Mouse (Mus musculus) embryonic stem cell, embryonic (primary cell): ENCODE measurements at regions not wholly inside any gene's neighbourhood (a gene's known extent, or its start where the extent isn't known, plus 50 kb on each side); places are given as distances from the start of the nearest gene placed in this dataset.

ENCODE experiments used
- CTCF ChIA-PET, 4 experiments: fragments of 300-600 bp in 2 of 4; fragments of 350-600 bp in 2 of 4; sonication (Branson Sonifier 250); formaldehyde crosslinking; loops; one replicate each; lab custom pipeline; 2022; ENCODE audit warnings: inconsistent platforms in 2 of 4; lab: Charles Lee
- POLR2A ChIA-PET, 4 experiments: fragments of 300-600 bp in 2 of 4; fragments of 350-600 bp in 2 of 4; sonication (Branson Sonifier 250); formaldehyde crosslinking; loops; one replicate each; lab custom pipeline; 2022; ENCODE audit warnings: antibody characterized with exemption in 4 of 4, inconsistent platforms in 1 of 4; lab: Charles Lee

- ChIA-PET POLR2A (no interaction called here), CTCF (no interaction called here)
These were observed 213.3 kb upstream of the Ubash3b start for GRCm38 (mm10) chr9:41374591-41375481.

- POLR2A ChIA-PET, result no interaction called here
- CTCF ChIA-PET, result no interaction called here
These were observed 204.9 kb upstream of the Ubash3b start for GRCm38 (mm10) chr9:41366405-41366804.

DNA sequence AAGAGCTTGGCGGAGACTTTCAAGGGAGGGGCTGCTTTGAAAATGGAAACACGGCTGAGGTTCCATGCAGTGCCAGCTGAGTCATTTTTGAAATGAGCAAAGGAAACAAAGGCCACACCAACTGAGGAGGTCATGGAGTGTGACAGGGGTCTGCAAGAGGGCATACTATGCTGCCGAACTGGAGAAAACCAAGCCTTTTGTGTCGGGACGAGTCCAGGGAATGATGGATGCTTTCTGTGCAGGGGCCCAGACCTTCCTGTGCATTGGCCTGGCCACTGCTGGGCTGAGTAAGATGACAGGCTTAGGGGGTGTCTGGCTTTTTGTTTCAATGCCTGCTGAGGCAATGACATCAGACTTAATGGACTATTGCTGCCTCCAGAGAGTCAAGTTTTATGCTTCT, 203.8 kb upstream of the Ubash3b start:
- POLR2A ChIA-PET, result interaction anchor here in 1 of 4 experiments (0.6 kb wide), 1 partner anchor 1202 kb away, joined by 5 read pairs; no protein-coding TSS in a partner anchor
- CTCF ChIA-PET, result no interaction called here

DNA sequence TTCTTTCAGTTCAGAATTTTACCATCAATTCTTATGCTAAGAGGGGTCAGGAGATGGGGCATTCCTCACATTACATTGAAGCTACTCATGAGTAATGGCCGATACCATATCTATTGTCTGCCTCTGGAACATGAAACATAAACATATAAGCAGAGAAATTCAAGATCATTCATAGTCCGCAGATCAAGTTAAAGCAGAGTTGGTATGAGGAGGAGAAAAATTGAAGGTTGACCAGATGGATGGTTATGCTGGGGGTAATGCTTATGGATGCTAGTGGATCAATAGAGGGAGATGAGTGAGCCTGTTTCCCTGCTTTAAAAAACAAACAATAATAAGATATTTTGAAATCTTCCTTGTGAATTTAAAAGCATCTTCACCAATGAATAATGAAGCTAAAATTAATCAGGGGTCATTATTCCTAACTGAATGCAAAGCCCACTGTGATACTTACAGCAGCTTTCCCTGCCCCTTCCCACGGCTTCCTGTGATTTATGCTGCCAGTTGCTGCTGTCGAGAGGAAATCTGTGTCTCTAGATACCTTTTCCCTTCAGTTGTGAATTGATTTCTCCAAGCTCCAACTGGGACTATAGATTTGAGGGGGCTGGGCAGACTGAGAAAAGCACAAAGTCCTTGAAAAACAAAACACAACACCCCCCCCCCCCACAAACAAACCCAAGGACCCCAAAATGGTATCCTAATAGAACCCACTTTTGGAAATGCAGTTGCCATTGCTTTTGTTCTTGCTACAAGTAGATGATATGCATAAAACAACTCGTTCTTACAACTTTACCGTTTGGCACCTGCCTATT, 203.1 kb upstream of the Ubash3b start:
- CTCF ChIA-PET, result no interaction called here
- POLR2A ChIA-PET, result interaction anchor here in 1 of 4 experiments (0.6 kb wide), 1 partner anchor 1201 kb away, joined by 5 read pairs; no protein-coding TSS in a partner anchor

DNA sequence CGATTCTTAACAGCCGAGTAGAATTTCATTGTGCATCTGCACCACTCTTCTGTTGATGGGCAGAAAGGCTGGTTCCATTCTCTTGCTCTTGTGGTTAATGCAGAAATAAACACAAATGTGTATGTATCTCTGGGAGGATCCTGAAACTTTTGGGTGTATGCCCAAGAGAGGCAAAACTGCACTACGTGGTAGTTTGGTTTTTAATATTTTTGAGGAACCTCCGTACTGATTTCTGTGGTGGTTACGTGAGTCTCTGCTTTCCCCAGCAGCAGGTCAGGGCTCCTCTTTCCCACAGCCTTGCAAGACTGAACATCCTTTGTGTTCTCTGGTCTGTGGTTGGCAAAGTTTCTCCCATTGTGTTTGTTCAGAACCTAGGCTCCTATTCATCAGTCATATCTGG, 198.9 kb upstream of the Ubash3b start:
- CTCF ChIA-PET, result no interaction called here
- POLR2A ChIA-PET, result no interaction called here

GRCm38 (mm10) chr9:41359286-41359685, 197.8 kb upstream of the Ubash3b start:
- ChIA-PET POLR2A (no interaction called here), CTCF (no interaction called here)

DNA sequence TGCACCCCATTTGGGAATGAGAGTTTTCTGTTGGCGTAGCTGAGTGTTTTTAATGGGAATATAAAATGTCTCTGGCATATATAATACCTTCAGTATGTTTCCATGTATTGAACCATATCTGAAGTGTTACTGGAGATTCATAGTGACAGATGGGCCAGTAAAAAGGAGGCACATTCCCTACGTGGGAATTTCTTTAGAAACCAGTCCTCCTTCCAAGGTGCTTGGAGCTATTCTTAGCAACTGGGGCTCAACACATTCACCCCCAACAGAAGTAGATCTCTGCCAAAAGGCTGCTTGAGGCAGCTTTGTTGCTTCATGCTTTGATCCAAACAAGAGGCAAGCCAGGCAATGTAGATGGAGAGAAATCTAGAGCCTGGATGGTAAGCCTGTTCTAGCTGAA, 183.8 kb upstream of the Ubash3b start:
- POLR2A ChIA-PET, result no interaction called here
- CTCF ChIA-PET, result no interaction called here

DNA sequence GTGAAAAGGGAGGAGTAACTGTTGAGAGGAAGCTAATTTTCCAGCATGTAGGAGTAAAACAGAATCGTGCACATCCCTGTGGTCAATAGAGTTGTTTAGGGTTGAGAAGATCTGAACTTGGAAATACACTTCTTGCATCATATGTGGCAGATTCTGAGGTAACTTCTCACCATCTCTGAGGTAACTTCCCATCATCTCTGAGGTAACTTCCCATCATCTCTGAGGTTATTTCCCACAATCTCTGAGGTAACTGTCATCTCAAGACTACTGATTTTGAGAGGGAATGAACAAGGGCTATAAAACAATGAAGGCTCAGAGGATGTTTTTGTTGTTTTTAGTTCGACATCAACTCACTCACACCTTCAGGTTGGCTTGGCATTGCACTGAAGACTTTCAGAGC, 175.9 kb upstream of the Ubash3b start:
- ChIA-PET POLR2A (no interaction called here), CTCF (no interaction called here)

DNA sequence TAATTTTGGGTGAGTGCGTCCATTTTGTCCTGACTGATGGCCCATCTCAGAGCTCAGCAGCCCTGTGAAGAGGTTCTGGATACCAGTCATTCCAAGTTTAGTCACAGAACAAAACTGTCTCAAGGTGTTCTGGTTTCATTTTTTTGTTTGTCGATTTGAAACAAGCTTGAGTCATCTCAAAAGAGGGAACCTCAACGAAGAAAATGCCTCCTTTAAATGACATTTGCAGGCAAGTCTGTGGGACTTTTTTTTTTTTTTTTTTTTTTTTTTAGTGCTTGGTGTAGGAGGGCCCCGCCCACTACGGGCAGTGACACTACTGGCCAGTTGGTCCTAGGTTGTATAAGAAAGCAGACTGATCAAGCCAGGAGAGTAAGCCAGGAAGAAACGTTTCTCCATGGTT, 175.3 kb upstream of the Ubash3b start:
- ChIA-PET CTCF (no interaction called here), POLR2A (no interaction called here)

DNA sequence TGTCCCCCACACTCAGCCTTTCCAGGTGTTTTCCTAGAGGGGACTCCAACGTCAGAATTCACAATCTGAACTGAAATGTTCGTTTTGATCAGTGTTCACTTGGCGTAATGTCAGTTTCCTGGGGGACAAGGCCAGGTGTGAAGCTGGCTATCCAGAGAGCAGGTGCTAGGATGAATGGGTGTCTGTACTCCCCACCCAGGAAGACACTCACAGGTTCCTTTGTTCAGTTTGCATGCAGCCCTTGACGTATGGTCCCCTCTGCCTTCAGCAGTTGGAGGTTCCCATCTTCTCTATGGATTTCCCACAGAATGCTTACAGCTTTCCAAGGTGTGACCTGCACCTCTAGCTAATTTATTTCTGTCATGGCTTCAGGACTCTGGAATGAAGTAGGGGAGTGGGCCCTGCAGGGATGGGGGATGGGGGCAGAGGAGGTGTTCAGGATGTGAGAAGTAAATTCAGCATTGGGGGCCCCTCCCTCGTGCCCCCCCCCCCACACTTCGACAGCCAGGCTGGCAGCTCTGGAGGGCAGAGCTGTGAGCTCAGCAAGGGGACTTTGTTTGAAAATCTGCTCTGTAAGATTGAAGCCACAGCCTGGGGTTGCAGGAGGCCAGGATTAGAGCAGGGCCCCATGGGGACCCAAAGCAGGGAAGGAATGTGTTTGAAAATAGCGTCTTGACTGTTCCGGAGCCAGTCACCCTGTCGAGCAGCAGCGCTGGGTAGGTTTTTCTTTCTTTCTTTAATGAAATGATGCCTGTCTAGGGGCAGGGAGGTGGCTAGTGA, 173.2 kb upstream of the Ubash3b start:
- ChIA-PET CTCF (no interaction called here), POLR2A (no interaction called here)

DNA sequence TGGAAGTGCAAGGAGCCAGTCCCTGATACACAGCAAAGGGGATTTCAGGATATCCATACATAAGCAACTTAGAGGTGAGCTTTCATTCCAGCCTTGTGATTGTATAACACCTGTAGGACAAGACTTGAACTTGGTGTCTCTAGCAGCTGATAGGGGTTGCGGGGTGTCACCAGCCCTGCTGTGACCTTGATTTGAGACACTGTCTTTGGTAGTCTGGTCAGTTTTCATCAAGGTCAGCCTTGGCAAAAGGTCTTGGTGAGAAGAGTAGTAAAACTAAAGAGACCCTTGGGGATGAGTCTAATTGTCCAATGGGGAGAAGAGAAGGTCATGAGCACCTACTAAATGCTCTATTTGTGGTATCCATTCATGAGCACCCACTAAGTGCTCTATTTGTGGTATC, 172.0 kb upstream of the Ubash3b start:
- ChIA-PET CTCF (no interaction called here), POLR2A (no interaction called here)

DNA sequence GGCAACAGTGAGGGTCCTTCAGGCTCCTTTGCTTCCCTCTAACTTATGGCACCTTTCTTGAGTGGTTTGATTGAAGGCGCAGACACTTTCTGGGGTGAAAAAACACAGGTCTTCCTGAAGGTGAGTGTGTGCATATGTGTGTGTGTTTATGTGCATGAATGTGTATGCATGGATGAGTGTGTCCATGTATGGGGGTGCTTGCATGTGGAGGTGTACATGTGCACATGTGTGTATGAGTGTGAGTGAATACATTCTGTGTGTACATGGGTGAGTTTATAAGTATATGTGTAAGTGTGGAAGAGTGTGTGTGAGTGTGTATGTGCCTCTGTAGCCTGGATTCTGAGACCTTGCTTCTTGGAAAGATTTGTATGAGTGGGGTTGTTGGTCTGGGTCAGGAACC, 167.5 kb upstream of the Ubash3b start:
- POLR2A ChIA-PET, result no interaction called here

DNA sequence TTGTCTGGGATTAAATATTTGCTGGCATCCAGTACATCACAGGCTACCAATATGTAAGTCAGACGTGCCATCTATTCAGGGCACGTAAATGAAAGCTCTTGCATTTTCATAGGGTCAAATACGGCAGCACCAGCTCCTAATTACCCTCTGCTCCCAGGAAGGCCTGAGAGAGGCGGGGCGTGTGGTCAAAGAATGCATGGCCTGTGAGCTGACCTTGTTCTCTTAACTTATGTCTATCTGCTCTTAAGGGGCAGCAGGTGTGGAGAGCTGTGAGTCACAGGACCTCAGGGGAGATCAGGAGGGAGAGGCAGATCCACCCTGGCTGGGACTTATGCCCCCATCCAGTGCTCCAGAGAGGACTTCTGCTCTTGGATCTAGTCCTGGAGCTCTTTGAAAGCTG, 167.0 kb upstream of the Ubash3b start:
- POLR2A ChIA-PET, result interaction anchor here in 1 of 4 experiments (0.7 kb wide), 1 partner anchor 315 kb away, joined by 3 read pairs; no protein-coding TSS in a partner anchor
- CTCF ChIA-PET, result no interaction called here

More for the DNA sequence above, 167.5 kb upstream of the Ubash3b start:
- CTCF ChIA-PET, result no interaction called here

- CTCF ChIA-PET, result no interaction called here
- POLR2A ChIA-PET, result interaction anchor here in 1 of 4 experiments (0.7 kb wide), 1 partner anchor 314 kb away, joined by 3 read pairs; no protein-coding TSS in a partner anchor
These were observed 166.6 kb upstream of the Ubash3b start for GRCm38 (mm10) chr9:41328056-41328455.

DNA sequence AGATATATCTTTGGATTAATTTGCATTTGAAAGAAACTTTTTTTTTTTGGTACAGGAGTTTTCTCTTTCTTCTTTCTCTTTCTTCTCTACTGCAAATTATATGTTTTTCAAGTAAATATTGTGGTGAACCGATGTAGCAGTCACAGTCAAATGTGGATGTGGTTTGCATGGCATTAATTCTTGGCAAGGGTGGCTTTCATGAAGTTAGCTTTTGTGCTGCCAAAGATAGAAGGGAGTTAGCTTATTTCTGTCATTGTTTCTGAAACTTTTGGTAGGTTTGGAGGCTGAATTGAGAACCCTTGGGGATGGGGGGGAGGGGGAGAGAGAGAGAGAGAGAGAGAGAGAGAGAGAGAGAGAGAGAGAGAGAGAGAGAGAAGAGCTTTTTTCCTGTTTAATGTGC, 166.1 kb upstream of the Ubash3b start:
- ChIA-PET POLR2A (interaction anchor here in 1 of 4 experiments (0.7 kb wide), 1 partner anchor 286 kb away, joined by 5 read pairs; no protein-coding TSS in a partner anchor), CTCF (no interaction called here)

GRCm38 (mm10) chr9:41326772-41327560, 165.5 kb upstream of the Ubash3b start:
- ChIA-PET POLR2A (interaction anchor here in 1 of 4 experiments (0.7 kb wide), 1 partner anchor 287 kb away, joined by 5 read pairs; no protein-coding TSS in a partner anchor), CTCF (no interaction called here)

GRCm38 (mm10) chr9:41321521-41321920, 160.0 kb upstream of the Ubash3b start:
- POLR2A ChIA-PET, result no interaction called here
- CTCF ChIA-PET, result no interaction called here

GRCm38 (mm10) chr9:41319066-41319465, 157.6 kb upstream of the Ubash3b start:
- POLR2A ChIA-PET, result interaction anchor here in 1 of 4 experiments (0.6 kb wide), 1 partner anchor 49 kb away, joined by 3 read pairs; no protein-coding TSS in a partner anchor

More at GRCm38 (mm10) chr9:41319066-41319465, 157.6 kb upstream of the Ubash3b start:
- CTCF ChIA-PET, result interaction anchor here in 1 of 4 experiments (1.2 kb wide), 1 partner anchor 112 kb away, joined by 3 read pairs; no protein-coding TSS in a partner anchor
